Mouse (Mus musculus): Measurements from ENCODE around the gene Gm12830. TPM values are rescaled to one million over a fixed set of nuclear protein-coding genes. Genes with fewer than 3 reads are reported as not detected.

The Gm12830 gene
- polyA plus RNA-seq, 1 experiment from 2014 or later: not detected

GRCm38 (mm10) chr4:114863166-114863565 is 41.6 kb downstream of the Gm12830 start:
- Histone ChIP-seq H3K27me3 (ENCODE audit: control insufficient read depth, insufficient read depth, low read length) (no peaks in the 10 kb centered on the region), H3K36me3 (ENCODE audit: control insufficient read depth, insufficient read depth, low read length) (no peaks in the 10 kb centered on the region), H3K27ac (ENCODE audit: low read depth, low read length) (no peak overlapping the region), H3K4me1 (ENCODE audit: control insufficient read depth, insufficient read depth, low read length) (no peaks in the 10 kb centered on the region), H3K9ac (ENCODE audit: low read depth, low read length) (no peak overlapping the region), H3K4me3 (ENCODE audit: low read depth, low read length) (no peak overlapping the region), H3K9me3 (replicated peaks; ENCODE audit: control insufficient read depth, low read length) (no peaks in the 10 kb centered on the region), H3K4me2 (no peak overlapping the region)
- no peak for ATAC-seq (replicated peaks; ENCODE audit: insufficient number of reproducible peaks, low FRiP score, low TSS enrichment)
- WGBS (ENCODE audit: insufficient replicate concordance): 68% methylated on average over 5 of the region's 5 CpGs

GRCm38 (mm10) chr4:114869765-114870490 is 48.4 kb downstream of the Gm12830 start:
- H3K36me3 ChIP-seq (ENCODE audit: control insufficient read depth, insufficient read depth, low read length): no peaks in the 10 kb centered on the region
- H3K27me3 ChIP-seq (ENCODE audit: control insufficient read depth, insufficient read depth, low read length): no peaks in the 10 kb centered on the region
- ATAC-seq (replicated peaks; ENCODE audit: insufficient number of reproducible peaks, low FRiP score, low TSS enrichment): no peak
- no peaks in the 10 kb centered on the region for H3K9me3 ChIP-seq (replicated peaks; ENCODE audit: control insufficient read depth, low read length)
- H3K4me1 ChIP-seq (ENCODE audit: control insufficient read depth, insufficient read depth, low read length): no peaks in the 10 kb centered on the region
- H3K27ac ChIP-seq (ENCODE audit: low read depth, low read length): no peak overlapping the region
- 49% methylated on average over 11 of the region's 11 CpGs for WGBS (ENCODE audit: insufficient replicate concordance)
- no peak overlapping the region for H3K9ac ChIP-seq (ENCODE audit: low read depth, low read length)
- H3K4me2 ChIP-seq: no peak overlapping the region
- no peak overlapping the region for H3K4me3 ChIP-seq (ENCODE audit: low read depth, low read length)

- WGBS (ENCODE audit: insufficient replicate concordance): 11% methylated on average over 8 of the region's 8 CpGs
Observed at GRCm38 (mm10) chr4:114876441-114876972, 55.0 kb downstream of the Gm12830 start.

GRCm38 (mm10) chr4:114882232-114882631 is 60.7 kb downstream of the Gm12830 start:
- 88% methylated on average over 1 of the region's 1 CpGs for WGBS (ENCODE audit: insufficient replicate concordance)
- ATAC-seq (replicated peaks; ENCODE audit: insufficient number of reproducible peaks, low FRiP score, low TSS enrichment): no peak

More at GRCm38 (mm10) chr4:114876441-114876972, 55.0 kb downstream of the Gm12830 start:
- no peaks in the 10 kb centered on the region for H3K9me3 ChIP-seq (replicated peaks; ENCODE audit: control insufficient read depth, low read length)
- H3K4me2 ChIP-seq: no peak overlapping the region
- H3K4me3 ChIP-seq (ENCODE audit: low read depth, low read length): no peak overlapping the region
- H3K9ac ChIP-seq (ENCODE audit: low read depth, low read length): no peak overlapping the region
- no peaks in the 10 kb centered on the region for H3K27me3 ChIP-seq (ENCODE audit: control insufficient read depth, insufficient read depth, low read length)
- ATAC-seq (replicated peaks; ENCODE audit: insufficient number of reproducible peaks, low FRiP score, low TSS enrichment): no peak
- H3K27ac ChIP-seq (ENCODE audit: low read depth, low read length): no peak overlapping the region
- no peaks in the 10 kb centered on the region for H3K4me1 ChIP-seq (ENCODE audit: control insufficient read depth, insufficient read depth, low read length)
- no peaks in the 10 kb centered on the region for H3K36me3 ChIP-seq (ENCODE audit: control insufficient read depth, insufficient read depth, low read length)

GRCm38 (mm10) chr4:114897853-114898252 is 76.3 kb downstream of the Gm12830 start:
- ATAC-seq (replicated peaks; ENCODE audit: insufficient number of reproducible peaks, low FRiP score, low TSS enrichment): no peak
- Histone ChIP-seq H3K4me2 (no peak overlapping the region), H3K9me3 (replicated peaks; ENCODE audit: control insufficient read depth, low read length) (no peaks in the 10 kb centered on the region), H3K9ac (ENCODE audit: low read depth, low read length) (no peak overlapping the region), H3K4me1 (ENCODE audit: control insufficient read depth, insufficient read depth, low read length) (no peaks in the 10 kb centered on the region), H3K27ac (ENCODE audit: low read depth, low read length) (no peak overlapping the region), H3K36me3 (ENCODE audit: control insufficient read depth, insufficient read depth, low read length) (no peaks in the 10 kb centered on the region), H3K4me3 (ENCODE audit: low read depth, low read length) (no peak overlapping the region), H3K27me3 (ENCODE audit: control insufficient read depth, insufficient read depth, low read length) (peaks cover 79% of the 10 kb centered on the region)
- WGBS (ENCODE audit: insufficient replicate concordance): 9% methylated on average over 4 of the region's 4 CpGs

More at GRCm38 (mm10) chr4:114882232-114882631, 60.7 kb downstream of the Gm12830 start:
- no peak overlapping the region for H3K27ac ChIP-seq (ENCODE audit: low read depth, low read length)
- no peak overlapping the region for H3K4me2 ChIP-seq
- no peak overlapping the region for H3K9ac ChIP-seq (ENCODE audit: low read depth, low read length)
- H3K27me3 ChIP-seq (ENCODE audit: control insufficient read depth, insufficient read depth, low read length): peaks cover 2% of the 10 kb centered on the region; the same call in 1 of the 2 replicates
- no peaks in the 10 kb centered on the region for H3K36me3 ChIP-seq (ENCODE audit: control insufficient read depth, insufficient read depth, low read length)
- no peaks in the 10 kb centered on the region for H3K4me1 ChIP-seq (ENCODE audit: control insufficient read depth, insufficient read depth, low read length)
- H3K4me3 ChIP-seq (ENCODE audit: low read depth, low read length): no peak overlapping the region
- H3K9me3 ChIP-seq (replicated peaks; ENCODE audit: control insufficient read depth, low read length): no peaks in the 10 kb centered on the region

- H3K4me2 ChIP-seq: no peak overlapping the region
- 9% methylated on average over 3 of the region's 3 CpGs for WGBS (ENCODE audit: insufficient replicate concordance)
- H3K4me3 ChIP-seq (ENCODE audit: low read depth, low read length): no peak overlapping the region
- no peak overlapping the region for H3K9ac ChIP-seq (ENCODE audit: low read depth, low read length)
- no peak for ATAC-seq (replicated peaks; ENCODE audit: insufficient number of reproducible peaks, low FRiP score, low TSS enrichment)
- no peaks in the 10 kb centered on the region for H3K36me3 ChIP-seq (ENCODE audit: control insufficient read depth, insufficient read depth, low read length)
- no peak overlapping the region for H3K27ac ChIP-seq (ENCODE audit: low read depth, low read length)
- H3K27me3 ChIP-seq (ENCODE audit: control insufficient read depth, insufficient read depth, low read length): peaks cover 94% of the 10 kb centered on the region
- no peaks in the 10 kb centered on the region for H3K9me3 ChIP-seq (replicated peaks; ENCODE audit: control insufficient read depth, low read length)
- H3K4me1 ChIP-seq (ENCODE audit: control insufficient read depth, insufficient read depth, low read length): no peaks in the 10 kb centered on the region
Observed at GRCm38 (mm10) chr4:114899885-114900284, 78.4 kb downstream of the Gm12830 start.

- H3K4me1 ChIP-seq (ENCODE audit: control insufficient read depth, insufficient read depth, low read length): no peaks in the 10 kb centered on the region
- no peaks in the 10 kb centered on the region for H3K36me3 ChIP-seq (ENCODE audit: control insufficient read depth, insufficient read depth, low read length)
- no peak for ATAC-seq (replicated peaks; ENCODE audit: insufficient number of reproducible peaks, low FRiP score, low TSS enrichment)
- no peak overlapping the region for H3K4me2 ChIP-seq
- H3K9me3 ChIP-seq (replicated peaks; ENCODE audit: control insufficient read depth, low read length): no peaks in the 10 kb centered on the region
- no peak overlapping the region for H3K9ac ChIP-seq (ENCODE audit: low read depth, low read length)
- peaks cover 97% of the 10 kb centered on the region for H3K27me3 ChIP-seq (ENCODE audit: control insufficient read depth, insufficient read depth, low read length)
- WGBS (ENCODE audit: insufficient replicate concordance): 4% methylated on average over 33 of the region's 33 CpGs
- H3K4me3 ChIP-seq (ENCODE audit: low read depth, low read length): no peak overlapping the region
- no peak overlapping the region for H3K27ac ChIP-seq (ENCODE audit: low read depth, low read length)
Observed at GRCm38 (mm10) chr4:114900866-114901642, 79.5 kb downstream of the Gm12830 start.

- Histone ChIP-seq H3K4me2 (peak overlapping the region; percentile 46), H3K36me3 (ENCODE audit: control insufficient read depth, insufficient read depth, low read length) (no peaks in the 10 kb centered on the region), H3K4me3 (ENCODE audit: low read depth, low read length) (0 out of 2 replicates have a peak overlapping the region, but pooled peaks have one; percentile 15), H3K27me3 (ENCODE audit: control insufficient read depth, insufficient read depth, low read length) (peaks cover 97% of the 10 kb centered on the region), H3K4me1 (ENCODE audit: control insufficient read depth, insufficient read depth, low read length) (no peaks in the 10 kb centered on the region), H3K9ac (ENCODE audit: low read depth, low read length) (no peak overlapping the region), H3K27ac (ENCODE audit: low read depth, low read length) (no peak overlapping the region), H3K9me3 (replicated peaks; ENCODE audit: control insufficient read depth, low read length) (no peaks in the 10 kb centered on the region)
- ATAC-seq (replicated peaks; ENCODE audit: insufficient number of reproducible peaks, low FRiP score, low TSS enrichment): no peak
- under 1% methylated on average over 42 of the region's 42 CpGs for WGBS (ENCODE audit: insufficient replicate concordance)
Observed at GRCm38 (mm10) chr4:114901643-114902351, 80.3 kb downstream of the Gm12830 start.

Data from heart, embryonic 11.5 days (tissue).